Mouse (Mus musculus) liver, embryonic 16.5 days (tissue): Measurements from ENCODE around the gene Scn1b. TPM values are rescaled to one million over a fixed set of nuclear protein-coding genes. Genes with fewer than 3 reads are reported as not detected.

Source experiments
- ATAC-seq: fragments of 200-750 bp; cut with Nextera tagmentation; 2 replicates; pipeline ENCODE4 v1.8.0; 2017; ENCODE audit warnings: low read depth, mild to moderate bottlenecking, moderate number of reproducible peaks, moderate library complexity
- H3K27ac ChIP-seq: fragments of 300-500 bp; sonication (generic); 2 replicates; pipeline ENCODE4 v1.5.1; 2014; ENCODE audit warnings: mild to moderate bottlenecking, low read length
- H3K27me3 ChIP-seq: fragments of 300-500 bp; sonication (generic); 2 replicates; pipeline ENCODE4 v1.6.1; 2014; ENCODE audit warnings: low read depth, low read length, mixed read lengths; ENCODE audit not compliant: control insufficient read depth, insufficient read depth
- H3K36me3 ChIP-seq: fragments of 300-500 bp; sonication (generic); 2 replicates; pipeline ENCODE4 v1.6.1; 2014; ENCODE audit warnings: mild to moderate bottlenecking; ENCODE audit not compliant: control insufficient read depth, insufficient read depth
- H3K4me1 ChIP-seq: fragments of 300-500 bp; sonication (generic); 2 replicates; pipeline ENCODE4 v1.6.1; 2014; ENCODE audit warnings: low read depth, low read length, mixed read lengths; ENCODE audit not compliant: control insufficient read depth
- H3K4me2 ChIP-seq: fragments of 300-500 bp; sonication (generic); 2 replicates; pipeline ENCODE4 v1.6.1; 2014; ENCODE audit warnings: low read depth, low read length, mixed read lengths
- H3K4me3 ChIP-seq: fragments of 300-500 bp; sonication (generic); 2 replicates; pipeline ENCODE4 v1.5.1; 2014; ENCODE audit warnings: low read depth, mild to moderate bottlenecking, low read length
- H3K9ac ChIP-seq: fragments of 300-500 bp; sonication (generic); 2 replicates; pipeline ENCODE4 v1.6.1; 2014; ENCODE audit warnings: low read depth, low read length
- H3K9me3 ChIP-seq: fragments of 300-500 bp; sonication (generic); replicated peaks from 2 replicates; pipeline ENCODE4 v1.6.1; 2016; ENCODE audit warnings: low read length; ENCODE audit not compliant: control insufficient read depth
- WGBS: fragments of 180-500 bp; shearing (Covaris S2); extraction: QIAGEN DNeasy Blood & Tissue Kit; methylation state at CpG from one replicate; pipeline ENCODE4 v1.1.7; 2014; ENCODE audit not compliant: insufficient replicate concordance; 5-methylcytosine and 5-hydroxymethylcytosine counted together
- polyA plus RNA-seq: library from polyadenylated mRNA; unstranded; fragments of >200 nt; fragmentation: Nextera tagmentation; extraction: Ambion mirVana; gene quantifications from 2 replicates; pipeline ENCODE4 v1.2.1, GENCODE M21; 2015

The Scn1b gene
- polyA plus RNA-seq, 1 experiment from 2014 or later, result 0.76 TPM

- Histone ChIP-seq H3K27ac (no peak overlapping the region), H3K9ac (no peak overlapping the region), H3K4me2 (no peak overlapping the region), H3K4me1 (no peaks in the 10 kb centered on the region; the same call in 1 of the 2 replicates), H3K27me3 (no peaks in the 10 kb centered on the region), H3K9me3 (no peaks in the 10 kb centered on the region), H3K36me3 (no peaks in the 10 kb centered on the region), H3K4me3 (no peak overlapping the region)
- no peak for ATAC-seq
- WGBS, result 60% methylated on average over 11 of the region's 11 CpGs
These were observed 35.5 kb upstream of the Scn1b start for GRCm38 (mm10) chr7:31162324-31162723.

GRCm38 (mm10) chr7:31161831-31162230 lies 35.0 kb upstream of the Scn1b start:
- Histone ChIP-seq H3K4me1 (no peaks in the 10 kb centered on the region; the same call in 1 of the 2 replicates), H3K4me2 (no peak overlapping the region), H3K27ac (no peak overlapping the region), H3K36me3 (no peaks in the 10 kb centered on the region), H3K9ac (no peak overlapping the region), H3K9me3 (no peaks in the 10 kb centered on the region), H3K4me3 (no peak overlapping the region), H3K27me3 (no peaks in the 10 kb centered on the region)
- WGBS, result 20% methylated on average over 3 of the region's 3 CpGs
- ATAC-seq, result no peak

GRCm38 (mm10) chr7:31161246-31161645 lies 34.4 kb upstream of the Scn1b start:
- Histone ChIP-seq H3K9me3 (no peaks in the 10 kb centered on the region), H3K4me2 (no peak overlapping the region), H3K36me3 (no peaks in the 10 kb centered on the region), H3K9ac (no peak overlapping the region), H3K4me1 (no peaks in the 10 kb centered on the region; the same call in 1 of the 2 replicates), H3K27ac (no peak overlapping the region), H3K27me3 (no peaks in the 10 kb centered on the region), H3K4me3 (no peak overlapping the region)
- no peak for ATAC-seq
- WGBS, result 36% methylated on average over 3 of the region's 3 CpGs

- H3K9ac ChIP-seq, result no peak overlapping the region
- no peaks in the 10 kb centered on the region; the same call in 1 of the 2 replicates for H3K4me1 ChIP-seq
- no peaks in the 10 kb centered on the region for H3K36me3 ChIP-seq
- WGBS, result 7% methylated on average over 5 of the region's 5 CpGs
- no peak overlapping the region for H3K27ac ChIP-seq
- H3K4me3 ChIP-seq, result no peak overlapping the region
- H3K4me2 ChIP-seq, result no peak overlapping the region
- no peaks in the 10 kb centered on the region for H3K27me3 ChIP-seq
- no peaks in the 10 kb centered on the region for H3K9me3 ChIP-seq
- 0 out of 2 replicates have a peak, but pooled peaks have one; percentile 32 for ATAC-seq
These were observed 34.0 kb upstream of the Scn1b start for GRCm38 (mm10) chr7:31160763-31161162.

GRCm38 (mm10) chr7:31156034-31156928 lies 29.5 kb upstream of the Scn1b start:
- Histone ChIP-seq H3K4me3 (peak overlapping the region; percentile 19; the same call in 1 of the 2 replicates), H3K27me3 (no peaks in the 10 kb centered on the region), H3K36me3 (no peaks in the 10 kb centered on the region), H3K4me1 (peaks cover 8% of the 10 kb centered on the region), H3K9ac (no peak overlapping the region; the same call in 1 of the 2 replicates), H3K9me3 (no peaks in the 10 kb centered on the region), H3K27ac (peak overlapping the region; percentile 76), H3K4me2 (peak overlapping the region; percentile 39)
- WGBS, result 13% methylated on average over 17 of the region's 19 CpGs
- ATAC-seq, result 0 out of 2 replicates have a peak, but pooled peaks have one; percentile 3

GRCm38 (mm10) chr7:31155296-31156033 lies 28.7 kb upstream of the Scn1b start, which contains the start of gene Gramd1a:
Gene Gramd1a (minus strand): TSS chr7:31155896.
- peak within 1 kb of the TSS; percentile 39 for H3K4me2 ChIP-seq
- H3K9me3 ChIP-seq, result no peaks in the 10 kb centered on the region
- peak within 1 kb of the TSS; percentile 19; the same call in 1 of the 2 replicates for H3K4me3 ChIP-seq
- WGBS, result 51% methylated on average over 5 of the region's 5 CpGs
- peak within 1 kb of the TSS; percentile 20; the same call in 1 of the 2 replicates for H3K9ac ChIP-seq
- H3K27ac ChIP-seq, result peak within 1 kb of the TSS; percentile 76
- H3K4me1 ChIP-seq, result peaks cover 11% of the 10 kb centered on the region
- H3K36me3 ChIP-seq, result no peaks in the 10 kb centered on the region
- H3K27me3 ChIP-seq, result no peaks in the 10 kb centered on the region
- ATAC-seq, result no peak; the same call in 1 of the 2 replicates

GRCm38 (mm10) chr7:31153536-31154320 lies 26.9 kb upstream of the Scn1b start:
- H3K36me3 ChIP-seq, result no peaks in the 10 kb centered on the region
- no peak overlapping the region for H3K4me2 ChIP-seq
- no peaks in the 10 kb centered on the region for H3K9me3 ChIP-seq
- peaks cover 22% of the 10 kb centered on the region for H3K4me1 ChIP-seq
- ATAC-seq, result no peak
- no peak overlapping the region for H3K27ac ChIP-seq
- WGBS, result 77% methylated on average over 6 of the region's 6 CpGs
- H3K4me3 ChIP-seq, result no peak overlapping the region
- H3K27me3 ChIP-seq, result no peaks in the 10 kb centered on the region
- H3K9ac ChIP-seq, result no peak overlapping the region
